Mouse (Mus musculus): Measurements from ENCODE around the gene Mrpl46.

Mrpl46 gene

DNA sequence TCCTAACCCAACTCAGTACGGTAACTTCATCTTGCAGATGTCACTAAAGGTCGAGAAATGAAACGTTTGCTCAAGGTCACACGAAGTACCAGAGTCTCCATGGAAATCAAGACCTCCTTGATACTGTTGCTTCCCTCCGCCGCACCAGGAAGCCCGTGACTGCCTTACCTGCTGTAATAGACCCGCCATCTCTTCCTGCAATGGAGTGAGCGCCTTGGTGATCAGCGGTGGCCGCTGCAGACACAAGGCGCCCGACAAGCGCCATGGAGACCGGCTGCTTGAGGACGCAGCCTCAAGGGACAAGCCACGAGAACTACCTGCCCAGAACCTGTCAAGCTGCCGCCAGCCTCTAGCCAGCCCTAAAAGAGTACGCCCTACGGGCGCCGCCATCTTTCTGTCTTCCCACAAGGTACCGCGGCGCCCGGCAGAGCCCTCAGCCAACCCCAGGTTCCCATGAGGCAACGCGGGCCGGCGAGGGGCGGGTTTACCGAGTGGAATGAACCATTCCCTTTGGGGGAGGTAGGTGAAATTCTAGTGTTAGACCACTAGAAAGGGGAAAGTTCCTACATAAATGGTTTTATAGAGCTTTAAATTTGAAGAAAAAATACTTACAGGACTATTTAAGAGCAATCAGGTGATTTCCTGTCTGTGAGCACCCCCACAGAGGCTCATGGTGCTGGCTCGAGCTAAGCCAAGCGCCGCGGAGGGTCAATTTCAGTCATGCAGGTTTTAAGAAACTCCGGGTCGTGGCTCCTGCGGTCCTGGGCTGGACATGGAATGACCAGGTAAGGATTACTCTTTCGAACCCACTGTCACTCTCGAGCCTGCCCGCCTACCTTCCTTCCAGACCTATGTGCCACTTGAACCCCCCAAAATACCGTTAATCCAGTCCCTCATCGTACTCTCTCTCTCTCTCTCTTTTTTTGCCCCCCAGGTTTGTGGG lies at the start of gene Mrpl46, which contains the start of gene Mrps11:
Gene Mrpl46, minus strand, starts transcription at position 893 of the 943 bp plus-strand sequence.
Gene Mrps11, plus strand, starts transcription at position 481 of the 943 bp plus-strand sequence.
- peak; percentile 82 for DNase-seq (ENCODE audit: low read depth, low spot score)

DNA sequence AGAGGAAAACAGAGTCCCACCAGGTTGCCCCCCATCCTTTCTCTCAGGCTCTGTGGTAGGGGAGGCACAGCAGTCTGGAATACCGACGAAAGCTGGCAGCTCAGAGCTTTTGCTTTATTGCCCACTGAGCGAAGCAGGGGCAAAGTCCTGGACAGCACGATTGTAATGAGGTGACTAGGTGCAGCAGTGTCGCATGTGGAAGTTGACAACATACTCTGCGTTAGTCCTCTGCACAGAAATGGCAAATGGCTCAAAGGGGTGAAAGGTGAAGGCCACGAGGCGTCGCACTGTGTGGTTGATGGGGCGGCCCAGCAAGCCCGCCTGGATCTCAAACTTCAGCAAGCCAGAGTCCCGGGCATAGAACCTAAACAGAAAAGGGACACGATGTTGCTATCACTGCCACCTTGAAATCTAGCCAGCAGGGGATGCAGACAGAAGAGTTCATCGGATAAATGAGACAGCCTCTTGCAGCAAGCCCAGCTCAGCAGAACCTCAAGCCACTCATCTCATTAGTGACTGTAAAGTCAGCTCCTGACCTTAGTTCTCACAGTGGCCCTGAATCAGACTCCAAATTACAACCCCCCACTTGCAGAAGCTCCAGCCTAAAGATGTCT lies 44.5 kb upstream of the Mrpl46 start:
- DNase-seq (ENCODE audit: low read depth, low spot score), result no peak

DNA sequence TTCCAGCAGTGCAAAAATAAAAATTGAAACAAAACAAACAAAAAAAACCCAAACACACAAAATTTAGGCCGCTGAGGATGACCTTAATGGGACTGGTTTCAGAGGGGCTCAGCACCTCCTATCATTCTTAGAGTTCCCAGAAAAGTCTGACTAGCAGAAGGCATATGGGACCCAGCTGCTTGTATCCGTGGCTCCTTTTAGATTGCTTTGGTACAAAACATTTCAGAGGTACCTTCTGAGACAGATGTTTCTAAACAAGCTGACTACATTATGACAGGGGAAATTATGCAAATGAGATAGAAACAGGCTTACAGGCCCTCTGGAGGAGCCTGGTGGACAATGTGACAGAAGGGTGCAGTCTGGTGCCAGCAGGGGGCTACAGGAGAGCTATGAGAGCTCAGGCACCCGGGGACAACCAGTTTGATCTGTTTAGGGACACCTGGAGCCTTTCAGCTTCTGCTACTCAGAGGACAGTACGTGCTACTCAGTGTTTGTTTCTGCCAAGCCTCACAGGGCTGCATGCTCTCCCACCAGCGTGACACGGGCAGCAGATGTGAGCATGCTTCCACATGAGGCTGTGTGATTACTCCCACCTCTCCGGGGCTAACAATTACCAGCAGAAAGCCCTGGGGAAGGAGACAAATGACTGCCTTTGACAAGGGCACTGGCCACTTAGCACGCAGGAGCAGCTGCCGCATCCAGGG lies 43.5 kb upstream of the Mrpl46 start:
- no peak for DNase-seq (ENCODE audit: low read depth, low spot score)

DNA sequence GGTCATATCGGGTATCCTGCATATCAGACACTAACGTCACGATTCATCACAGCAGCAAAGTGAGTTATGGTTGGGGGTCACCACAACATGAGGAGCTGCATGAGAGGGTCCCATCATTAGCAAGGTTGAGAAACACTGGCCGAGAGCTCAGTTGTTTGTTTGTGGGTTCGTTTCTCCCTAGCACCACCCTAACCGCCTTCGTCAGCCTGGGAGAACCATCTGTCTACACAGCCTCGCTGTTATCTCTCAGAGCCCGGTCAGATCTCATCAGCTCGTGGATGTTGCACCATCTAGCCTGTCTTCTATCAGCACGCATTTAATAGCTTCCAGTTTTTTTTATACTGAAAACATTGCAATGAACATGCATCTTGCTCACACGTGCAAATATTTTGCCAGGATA lies 35.0 kb upstream of the Mrpl46 start:
- no peak for DNase-seq (ENCODE audit: low read depth, low spot score)

DNA sequence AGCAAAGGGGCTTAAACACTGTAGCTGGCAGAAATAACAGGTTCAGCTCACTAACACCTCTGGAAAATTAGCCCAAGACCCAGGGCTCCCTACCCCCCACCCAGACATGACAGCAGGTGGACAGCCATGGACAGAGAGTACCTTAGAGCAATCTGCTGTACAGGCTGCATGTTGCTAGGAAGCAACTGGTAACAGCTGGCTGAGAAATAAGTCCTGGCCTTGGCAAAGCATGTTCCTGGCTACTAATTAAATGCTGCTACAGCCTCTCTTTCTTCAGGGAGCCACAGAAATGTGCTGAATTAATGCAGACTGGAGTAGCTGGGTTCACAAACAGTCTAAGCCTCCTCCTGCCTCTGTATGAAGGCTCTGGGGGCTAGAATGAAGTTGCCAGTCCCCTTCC lies 31.4 kb upstream of the Mrpl46 start:
- DNase-seq (ENCODE audit: low read depth, low spot score), result no peak

- DNase-seq (ENCODE audit: low read depth, low spot score), result no peak
These were observed 30.5 kb upstream of the Mrpl46 start for GRCm38 (mm10) chr7:78813791-78814190.

DNA sequence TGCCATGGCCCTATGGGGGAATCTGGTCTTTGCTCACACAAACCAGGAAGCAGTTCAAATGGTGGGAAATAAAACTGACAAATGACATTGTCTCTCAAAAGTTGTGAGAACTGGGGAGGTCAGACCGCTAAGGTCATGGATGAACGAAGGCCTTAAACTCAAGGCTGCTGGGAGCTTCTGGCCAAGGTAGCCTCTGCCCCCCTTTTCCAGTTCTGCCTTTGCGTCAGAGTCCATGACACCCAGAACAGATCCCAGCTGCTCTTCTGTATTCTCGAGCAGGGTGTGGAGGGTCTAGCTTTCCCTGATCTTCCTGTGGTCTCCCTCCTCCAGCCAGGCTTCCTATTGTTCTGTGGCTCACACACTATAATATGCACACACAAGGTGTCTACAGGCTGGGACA lies 23.9 kb upstream of the Mrpl46 start:
- no peak for DNase-seq (ENCODE audit: low read depth, low spot score)

GRCm38 (mm10) chr7:78803841-78804240 lies 20.5 kb upstream of the Mrpl46 start:
- DNase-seq (ENCODE audit: low read depth, low spot score), result no peak

GRCm38 (mm10) chr7:78799730-78800496 lies 16.6 kb upstream of the Mrpl46 start:
- no peak for DNase-seq (ENCODE audit: low read depth, low spot score)

DNA sequence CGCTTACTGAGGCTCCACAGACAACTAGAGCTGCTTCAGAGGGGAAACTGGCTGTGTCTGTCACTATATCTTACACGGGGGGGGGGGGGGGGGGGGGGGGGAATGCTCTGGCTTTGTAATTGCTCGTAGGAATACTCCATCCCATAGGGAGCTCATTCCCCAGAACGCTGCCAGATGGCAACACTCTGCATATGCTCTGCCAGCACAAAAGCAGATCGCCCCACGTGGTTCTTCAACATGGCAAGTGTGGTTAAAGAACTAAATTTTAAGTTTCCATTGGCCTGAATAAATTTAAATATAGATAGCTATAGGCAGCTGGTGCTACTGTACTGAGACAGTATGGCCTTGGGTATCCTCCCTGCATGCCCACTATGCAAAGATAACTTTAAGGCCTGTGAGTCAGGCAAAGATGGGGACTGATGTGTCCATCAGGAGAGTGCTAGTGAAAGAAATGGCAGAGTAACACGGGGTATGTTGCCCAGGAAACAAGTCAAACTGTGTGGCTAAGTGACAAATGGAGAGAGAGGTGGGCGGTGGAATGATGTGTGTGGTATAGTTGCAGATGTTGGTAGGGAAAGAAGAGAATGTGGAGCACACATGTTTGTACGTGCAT lies 14.6 kb upstream of the Mrpl46 start:
- DNase-seq (ENCODE audit: low read depth, low spot score), result no peak

GRCm38 (mm10) chr7:78796624-78797023 lies 13.3 kb upstream of the Mrpl46 start:
- DNase-seq (ENCODE audit: low read depth, low spot score), result no peak

- no peak for DNase-seq (ENCODE audit: low read depth, low spot score)
These were observed 11.3 kb upstream of the Mrpl46 start for GRCm38 (mm10) chr7:78794571-78795092.

- DNase-seq (ENCODE audit: low read depth, low spot score), result no peak
These were observed 10.7 kb upstream of the Mrpl46 start for GRCm38 (mm10) chr7:78793895-78794570.

DNA sequence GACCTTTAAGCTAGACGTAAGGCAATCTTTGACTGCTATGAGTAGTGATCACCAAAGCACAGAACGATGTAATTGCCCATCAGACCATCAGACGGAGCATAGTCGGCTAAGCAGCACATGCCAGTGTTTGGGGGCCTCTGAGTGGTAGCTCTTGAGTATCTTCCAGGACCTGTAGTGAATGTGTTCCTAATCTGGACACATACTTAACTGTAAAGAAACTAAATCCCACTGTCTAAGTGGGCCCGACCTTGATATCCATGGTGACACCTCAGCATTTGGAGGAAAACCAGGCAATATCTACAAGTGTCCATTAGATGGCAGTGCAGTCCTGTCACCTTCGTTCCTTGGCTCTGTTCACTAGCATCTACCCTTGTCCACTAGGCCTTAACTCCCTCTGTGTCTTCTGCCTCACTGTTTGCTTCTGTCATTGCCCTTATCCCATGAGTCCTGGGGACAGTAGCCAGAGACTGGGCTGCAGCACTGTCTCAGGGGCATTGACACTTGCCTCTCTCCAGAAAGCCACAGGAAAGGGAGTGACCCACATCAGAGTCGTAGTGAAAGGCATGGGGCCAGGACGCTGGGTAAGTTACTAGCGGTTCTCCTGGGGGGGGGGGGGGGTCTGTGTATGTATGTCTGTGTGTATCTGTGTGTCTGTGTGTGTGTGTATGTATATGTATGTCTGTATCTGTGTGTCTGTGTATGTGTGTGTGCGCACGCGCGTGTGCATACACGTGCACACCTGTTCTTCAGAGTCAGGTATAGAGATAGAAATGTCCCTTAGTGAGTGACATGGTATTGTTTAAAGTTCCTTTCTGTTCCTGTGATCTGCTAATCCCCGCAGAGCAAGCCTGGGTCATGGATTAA lies 8.3 kb upstream of the Mrpl46 start:
- peak; percentile 83 for DNase-seq (ENCODE audit: low read depth, low spot score)

DNA sequence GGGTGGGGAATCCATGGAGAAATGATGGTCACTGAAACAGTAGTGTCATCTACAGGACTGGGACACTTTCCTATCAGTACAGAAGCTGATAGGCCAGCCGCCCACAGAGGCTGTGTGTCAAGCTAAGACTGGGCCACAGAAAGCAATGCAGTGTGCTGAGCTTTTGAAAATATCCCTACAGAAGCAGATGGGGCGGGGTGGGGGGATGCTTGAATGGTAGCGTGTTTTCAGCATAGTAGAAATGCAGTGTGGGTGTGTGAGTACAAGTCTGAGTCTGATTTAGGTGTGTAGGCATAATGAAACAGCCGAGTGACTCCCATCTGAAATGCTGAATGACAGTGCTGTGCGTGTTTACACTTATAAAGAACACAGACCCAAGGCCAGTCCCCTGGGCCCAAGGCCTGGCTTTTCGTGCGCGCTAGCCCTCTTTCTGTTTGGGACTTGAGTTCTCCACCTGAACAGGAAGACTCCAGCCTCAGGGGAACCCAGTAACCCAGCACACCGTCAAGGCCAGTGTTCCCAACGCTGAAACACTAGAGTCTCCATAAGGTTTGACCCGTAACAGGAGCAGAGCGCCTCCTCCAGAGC lies 4.6 kb upstream of the Mrpl46 start:
- DNase-seq (ENCODE audit: low read depth, low spot score), result no peak

DNA sequence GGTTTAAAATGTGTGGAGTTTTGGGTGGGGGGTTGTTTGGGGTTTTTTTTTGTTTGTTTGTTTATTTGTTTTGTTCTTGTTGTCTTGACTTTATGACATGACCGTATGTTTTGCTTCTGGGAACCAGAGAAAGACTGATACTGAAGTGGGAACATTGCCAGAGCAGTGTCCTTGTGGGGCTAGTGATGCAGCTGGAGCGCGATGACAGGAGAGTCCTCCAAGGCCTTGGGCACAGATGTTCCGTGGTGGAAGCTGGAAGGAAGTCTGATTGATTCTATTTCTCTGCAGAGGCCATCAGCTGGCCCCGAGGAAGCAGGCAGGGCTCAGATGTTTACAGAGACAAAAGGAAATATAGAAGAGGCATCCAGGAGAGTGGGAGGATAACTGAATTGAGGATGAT lies 2.6 kb upstream of the Mrpl46 start:
- DNase-seq (ENCODE audit: low read depth, low spot score), result no peak

GRCm38 (mm10) chr7:78778741-78779140 lies 4.6 kb downstream of the Mrpl46 start:
- DNase-seq (ENCODE audit: low read depth, low spot score), result no peak

GRCm38 (mm10) chr7:78770936-78771335 lies 12.4 kb downstream of the Mrpl46 start:
- no peak for DNase-seq (ENCODE audit: low read depth, low spot score)
